Mouse (Mus musculus): ENCODE data around the gene Slfn5. TPM values are rescaled to one million over a fixed set of nuclear protein-coding genes. Genes with fewer than 3 reads are reported as not detected.
"Not testable (repeated sequence)": the region's sequence is repeated elsewhere in the genome, so short reads cannot be mapped to it uniquely, and the experiment has no call there.

The Slfn5 gene
- total RNA-seq (2021): 10 to 100 TPM; 70.4 to 70.6 TPM

GRCm38 (mm10) chr11:82950736-82951481 lies at the start of gene Slfn5:
Gene Slfn5 (plus strand): TSS chr11:82951349.
- intact Hi-C loops (cut with DNase I): no loop called here
- peak; percentile 73 for DNase-seq

- DNase-seq: no peak
- intact Hi-C loops (cut with DNase I): no loop called here
Measured at GRCm38 (mm10) chr11:82901606-82902310, 49.4 kb upstream of the Slfn5 start.

GRCm38 (mm10) chr11:82904952-82905351 lies 46.2 kb upstream of the Slfn5 start:
- intact Hi-C loops (cut with DNase I): no loop called here
- no peak for DNase-seq

- DNase-seq: no peak
- intact Hi-C loops (cut with DNase I): no loop called here
Measured at GRCm38 (mm10) chr11:82905816-82906215, 45.3 kb upstream of the Slfn5 start.

- intact Hi-C loops (cut with DNase I): no loop called here
- DNase-seq: peak; percentile 95 to 98
Measured at GRCm38 (mm10) chr11:82907651-82908607, 43.2 kb upstream of the Slfn5 start, which contains the start of gene Nle1. Gene Nle1 (minus strand): TSS chr11:82908411.

GRCm38 (mm10) chr11:82908608-82908989 lies 42.5 kb upstream of the Slfn5 start:
- intact Hi-C loops (cut with DNase I): no loop called here
- no peak for DNase-seq

GRCm38 (mm10) chr11:82910250-82910649 lies 40.9 kb upstream of the Slfn5 start, which contains the start of gene Unc45b:
Gene Unc45b (plus strand): TSS chr11:82910550.
- peak in 1 of 2 experiments; percentile 25 for DNase-seq
- intact Hi-C loops (cut with DNase I): no loop called here

GRCm38 (mm10) chr11:82910679-82911389 lies 40.3 kb upstream of the Slfn5 start:
- intact Hi-C loops (cut with DNase I): no loop called here
- peak; percentile 83 to 88 for DNase-seq

GRCm38 (mm10) chr11:82914711-82915352 lies 36.3 kb upstream of the Slfn5 start:
- peak; percentile 83 to 86 for DNase-seq
- intact Hi-C loops (cut with DNase I): loop anchor here (1.0 kb wide), 2 partner anchors 44 to 125 kb away; no protein-coding TSS in a partner anchor

GRCm38 (mm10) chr11:82920768-82921167 lies 30.4 kb upstream of the Slfn5 start:
- intact Hi-C loops (cut with DNase I): no loop called here
- no peak for DNase-seq

- intact Hi-C loops (cut with DNase I): no loop called here
- no peak for DNase-seq
Measured at GRCm38 (mm10) chr11:82921691-82922090, 29.5 kb upstream of the Slfn5 start.

GRCm38 (mm10) chr11:82923910-82924309 lies 27.2 kb upstream of the Slfn5 start:
- intact Hi-C loops (cut with DNase I); DNase-seq: not testable (repeated sequence)

- intact Hi-C loops (cut with DNase I): no loop called here
- no peak for DNase-seq
Measured at GRCm38 (mm10) chr11:82928897-82929632, 22.1 kb upstream of the Slfn5 start.

GRCm38 (mm10) chr11:82929633-82929950 lies 21.6 kb upstream of the Slfn5 start:
- intact Hi-C loops (cut with DNase I): no loop called here

GRCm38 (mm10) chr11:82930391-82930955 lies 20.7 kb upstream of the Slfn5 start:
- intact Hi-C loops (cut with DNase I); DNase-seq: not testable (repeated sequence)

More at GRCm38 (mm10) chr11:82929633-82929950, 21.6 kb upstream of the Slfn5 start:
- no peak for DNase-seq

GRCm38 (mm10) chr11:82931161-82931560 lies 20.0 kb upstream of the Slfn5 start:
- intact Hi-C loops (cut with DNase I): not testable (repeated sequence)

GRCm38 (mm10) chr11:82931671-82932450 lies 19.3 kb upstream of the Slfn5 start:
- intact Hi-C loops (cut with DNase I); DNase-seq: not testable (repeated sequence)

More at GRCm38 (mm10) chr11:82931161-82931560, 20.0 kb upstream of the Slfn5 start:
- DNase-seq: not testable (repeated sequence)

- DNase-seq: no peak
- intact Hi-C loops (cut with DNase I): no loop called here
Measured at GRCm38 (mm10) chr11:82933186-82933585, 18.0 kb upstream of the Slfn5 start.
